Mouse (Mus musculus) heart, postnatal 0 days (tissue): ENCODE results near the gene Cgnl1.
A peak's percentile ranks its signal among the peaks of the same experiment; 100 is the strongest.

Source experiments
- CTCF ChIP-seq: IDR thresholded peaks from 2 replicates; pipeline ENCODE4 v1.5.1; 2016; ENCODE audit warnings: antibody characterized with exemption, control low read depth, low read depth
- EP300 ChIP-seq: IDR thresholded peaks from 2 replicates; pipeline ENCODE4 v1.6.1; 2016; ENCODE audit warnings: antibody characterized with exemption, low read depth

- TF ChIP-seq CTCF (0 out of 2 replicates have a peak, but pooled peaks have one; percentile 13), EP300 (no peak)
Measured at GRCm38 (mm10) chr9:71770991-71771767, at the start of gene Cgnl1.
